Mouse (Mus musculus) adrenal gland, adult 2 months (tissue): Measurements from ENCODE around the gene Gprin3. TPM values are rescaled to one million over a fixed set of nuclear protein-coding genes. Genes with fewer than 3 reads are reported as not detected.

Experiments used
- DNase-seq: peaks from one replicate; pipeline ENCODE4 v3.0.0; 2021
- long read RNA-seq: library from polyadenylated mRNA; stranded (forward); transcript quantifications from one replicate; pipeline ENCODE4 v2.0.0, GENCODE M21; 2021
- polyA plus RNA-seq: library from polyadenylated mRNA; depleted of rRNA; stranded (reverse); fragments of >200 nt; gene quantifications from 2 replicates; pipeline ENCODE4 v1.2.3, GENCODE M21; 2012; rRNA removed
- total RNA-seq, 2 experiments: library from RNA; stranded (reverse); gene quantifications; 2 replicates each; pipeline ENCODE4 v1.2.3; 2021

Gprin3 gene
- total RNA-seq (1 to 10 TPM; 1.4 to 2.3 TPM), polyA plus RNA-seq (0.04 and 0.15 TPM in 2 replicates)
- long read RNA-seq = 0 reads

DNA sequence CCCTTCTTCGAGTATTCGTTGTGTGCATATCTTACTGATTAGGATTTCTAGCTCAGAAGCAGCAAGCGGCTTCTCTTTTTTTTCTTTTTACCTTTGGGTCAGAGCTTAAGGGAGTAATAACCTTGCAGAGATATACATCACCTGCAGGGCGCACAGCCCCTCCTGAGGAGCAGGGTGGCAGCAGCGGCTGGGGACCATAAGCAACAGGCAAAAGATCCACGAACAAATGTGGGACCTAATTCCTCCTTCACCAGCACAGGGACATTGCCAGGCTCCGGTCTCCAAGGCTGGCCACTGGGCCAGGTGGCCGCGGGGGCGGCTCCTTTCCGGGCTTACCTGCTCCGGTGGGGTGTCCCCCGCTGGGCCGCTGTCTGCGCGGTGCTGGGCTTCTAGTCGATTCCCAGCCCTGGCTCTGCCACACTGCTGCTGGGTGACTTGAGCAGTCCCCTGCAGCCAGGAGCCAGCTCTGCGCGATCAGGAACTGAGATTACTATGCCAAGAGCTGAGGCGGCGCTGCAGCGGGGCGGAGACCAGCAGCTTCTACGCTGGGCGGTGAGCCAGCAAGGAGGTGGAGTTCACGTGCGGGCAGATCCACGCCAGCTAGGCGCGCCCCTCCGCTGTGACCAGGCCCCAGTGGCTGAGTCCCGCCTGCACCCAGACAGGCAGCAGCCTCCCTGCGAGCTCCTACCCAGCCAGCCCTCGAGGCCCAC lies at the start of gene Gprin3:
Gene Gprin3 (minus strand): TSS at position 471 of the 710 bp plus-strand sequence.
- peak; percentile 91 for DNase-seq

DNA sequence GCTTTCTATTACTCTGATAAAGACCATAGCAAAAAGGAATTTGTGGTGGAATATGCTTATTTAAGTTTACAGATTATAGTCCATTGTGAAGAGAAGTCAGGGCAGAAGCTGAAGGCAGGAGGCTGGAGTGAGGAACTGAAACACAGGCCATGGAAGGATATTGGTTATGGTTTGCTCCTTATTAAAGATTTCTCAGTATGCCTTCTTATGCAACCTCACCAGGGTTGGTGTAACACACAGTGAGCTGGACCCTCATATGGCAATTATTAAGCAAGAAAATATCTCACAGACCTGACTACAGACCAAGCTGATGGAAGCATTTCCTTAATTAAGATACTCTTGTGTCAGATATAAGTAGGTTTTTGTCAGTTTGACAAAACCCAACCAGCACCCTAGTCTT lies 32.8 kb upstream of the Gprin3 start:
- no peak for DNase-seq

- DNase-seq = no peak
Observed at GRCm38 (mm10) chr6:59456116-59456515, 30.0 kb upstream of the Gprin3 start.

- DNase-seq = peak; percentile 45
Observed at GRCm38 (mm10) chr6:59451348-59451747, 25.3 kb upstream of the Gprin3 start.

- no peak for DNase-seq
Observed at GRCm38 (mm10) chr6:59445101-59445503, 19.0 kb upstream of the Gprin3 start.

- DNase-seq = no peak
Observed at GRCm38 (mm10) chr6:59435906-59436305, 9.8 kb upstream of the Gprin3 start.

DNA sequence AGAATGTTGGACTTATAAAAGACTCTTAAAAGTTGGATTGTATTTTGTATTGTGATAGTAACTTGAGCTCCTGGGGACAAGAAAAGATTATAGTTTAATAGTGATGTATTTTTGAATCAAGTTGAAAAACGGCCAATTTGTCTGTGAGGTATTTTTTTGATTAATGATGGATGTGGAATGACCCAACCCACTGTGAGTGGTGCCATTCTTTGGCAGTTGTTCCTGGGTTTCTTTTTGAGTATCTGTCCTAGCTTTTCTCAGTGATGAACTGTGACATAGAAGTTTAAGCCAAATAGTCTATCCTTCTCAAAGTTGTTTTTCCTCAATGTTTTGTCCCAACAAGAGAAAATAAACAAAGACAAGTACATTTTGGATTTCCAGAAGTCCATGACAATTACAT lies 7.0 kb upstream of the Gprin3 start:
- DNase-seq = no peak

GRCm38 (mm10) chr6:59426534-59426885 lies 416 bp upstream of the Gprin3 start:
- no peak for DNase-seq

- no peak for DNase-seq
Observed at GRCm38 (mm10) chr6:59424871-59425740, 988 bp downstream of the Gprin3 start.

DNA sequence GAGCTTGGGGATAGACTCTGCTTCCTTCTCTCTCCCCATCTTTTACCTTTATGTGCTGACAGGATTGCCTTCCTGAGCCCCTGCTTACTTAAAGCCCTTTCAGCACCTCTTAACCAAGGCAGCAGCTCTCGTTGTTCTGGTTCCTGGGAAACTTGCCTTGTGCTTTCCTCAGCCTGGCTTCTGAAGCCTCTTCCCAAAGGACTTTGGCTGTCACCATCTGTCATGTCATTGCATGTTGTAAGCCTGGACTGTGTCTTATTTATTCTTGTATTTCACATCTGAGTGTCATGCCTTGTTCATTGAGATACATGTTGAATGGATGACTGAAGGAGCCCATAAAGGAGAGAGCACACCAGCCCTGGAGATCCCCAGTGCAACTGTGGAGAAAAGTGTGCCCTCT lies 2.3 kb downstream of the Gprin3 start:
- no peak for DNase-seq

- no peak for DNase-seq
Observed at GRCm38 (mm10) chr6:59419264-59419663, 6.8 kb downstream of the Gprin3 start.

DNA sequence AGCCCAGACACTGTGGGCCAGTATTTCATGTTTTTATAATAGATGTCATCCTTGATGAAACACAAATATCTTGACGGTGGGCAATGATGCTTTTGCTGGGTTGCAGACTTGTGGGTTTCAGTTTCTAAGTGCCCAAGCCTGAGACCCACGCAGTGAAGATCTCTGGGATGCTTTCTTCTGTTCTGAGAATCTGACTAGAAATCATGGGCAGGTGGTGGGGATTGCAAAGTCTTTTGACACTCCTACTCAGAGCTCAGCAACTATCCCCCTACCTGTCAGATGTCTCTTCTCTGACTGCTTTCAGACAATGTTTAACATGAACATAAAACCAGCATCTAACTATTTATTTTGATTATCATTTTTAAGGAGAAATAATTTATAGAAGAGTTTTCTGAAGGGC lies 7.4 kb downstream of the Gprin3 start:
- DNase-seq = no peak

DNA sequence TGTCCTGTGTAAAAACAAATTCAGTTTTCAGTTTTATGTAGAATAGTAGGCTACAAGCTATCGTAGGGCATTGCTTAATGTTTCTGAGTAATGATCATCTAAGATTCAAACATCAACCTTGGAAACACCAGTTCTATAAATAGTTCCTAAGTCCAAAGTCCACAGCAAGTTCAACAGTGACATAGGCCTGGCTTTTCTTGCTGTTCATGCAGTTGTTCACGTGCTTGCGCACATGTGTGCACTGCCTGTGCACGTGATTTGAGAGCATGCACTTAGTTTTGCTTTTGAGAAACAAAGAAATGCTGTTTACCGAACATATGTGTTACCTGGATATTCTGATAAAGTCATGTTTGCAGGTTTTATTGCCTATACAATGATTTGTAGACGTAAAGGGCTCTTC lies 11.3 kb downstream of the Gprin3 start:
- DNase-seq = no peak

- no peak for DNase-seq
Observed at GRCm38 (mm10) chr6:59412417-59413346, 13.4 kb downstream of the Gprin3 start.

DNA sequence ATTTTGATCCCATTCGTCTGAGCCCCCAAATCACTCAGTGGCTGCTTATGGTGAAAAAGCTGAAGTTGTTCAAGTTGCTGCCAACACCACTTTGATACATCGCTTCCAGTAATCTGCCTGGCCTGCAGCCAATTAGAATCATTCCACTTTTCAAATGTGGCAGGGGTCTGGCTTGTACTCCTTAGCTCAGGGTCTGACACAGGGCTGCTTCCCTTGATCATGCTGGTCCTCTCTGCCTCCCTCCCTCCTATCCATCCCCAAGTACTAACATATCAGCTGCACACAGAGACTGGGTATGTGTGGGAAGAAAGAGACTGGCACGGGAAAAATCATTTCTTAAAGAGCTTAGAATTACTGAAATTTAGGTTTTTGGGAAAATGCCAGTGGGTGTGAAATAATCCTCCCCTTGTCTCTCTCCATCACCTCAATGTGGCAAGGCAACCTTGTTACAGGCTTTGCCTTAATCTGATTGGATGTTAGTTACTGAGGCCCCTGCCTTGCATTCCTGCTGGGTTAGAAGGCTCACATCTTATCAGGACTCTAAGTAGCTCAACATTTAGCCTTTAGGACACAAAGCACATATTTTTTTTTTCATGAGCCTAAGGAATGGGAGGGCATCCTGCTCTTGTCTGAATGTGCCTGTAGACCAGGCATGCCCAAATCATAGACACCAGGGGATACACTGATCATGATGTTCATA lies 16.9 kb downstream of the Gprin3 start:
- DNase-seq = no peak

- no peak for DNase-seq
Observed at GRCm38 (mm10) chr6:59407482-59407997, 18.6 kb downstream of the Gprin3 start.

DNA sequence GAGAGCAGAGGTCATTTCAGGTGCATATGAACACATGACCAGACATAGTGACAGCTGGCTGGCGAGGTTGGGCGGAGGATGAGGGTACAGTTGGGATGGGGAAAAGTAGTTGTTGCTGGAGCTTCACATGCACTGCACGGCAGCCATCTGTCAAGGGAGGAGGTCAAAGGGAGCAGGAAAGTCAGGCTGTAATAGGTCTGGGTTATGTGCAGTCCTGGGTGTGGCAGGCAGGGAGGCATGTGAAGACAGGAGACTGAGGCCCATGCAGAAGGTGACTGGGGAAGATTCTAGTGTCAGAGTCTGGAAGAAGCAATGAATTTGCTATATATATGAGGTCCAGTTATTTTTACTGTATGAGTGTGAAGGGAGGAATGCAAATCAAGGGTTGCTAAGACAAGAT lies 35.9 kb downstream of the Gprin3 start:
- DNase-seq = no peak

GRCm38 (mm10) chr6:59365300-59365699 lies 60.8 kb downstream of the Gprin3 start:
- DNase-seq = no peak

DNA sequence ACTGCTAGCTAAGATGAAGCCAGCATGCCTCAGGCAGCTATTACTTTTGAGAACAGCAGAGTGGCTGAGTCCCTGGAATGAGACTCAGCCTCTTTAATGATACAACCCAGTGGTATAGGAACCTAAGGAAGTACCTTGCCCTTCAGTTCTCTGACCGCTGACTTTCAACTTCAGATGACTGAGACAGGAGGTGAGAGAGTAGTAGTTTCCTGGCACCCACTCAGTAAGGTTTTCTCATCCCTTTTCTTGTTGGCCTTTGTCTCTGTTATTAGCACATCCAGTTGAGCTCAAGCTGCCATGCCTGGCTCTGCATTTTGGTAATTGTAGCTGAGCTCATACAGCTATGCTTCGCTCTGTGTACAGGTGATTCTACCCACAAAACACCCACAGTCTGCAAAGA lies 62.8 kb downstream of the Gprin3 start:
- no peak for DNase-seq

DNA sequence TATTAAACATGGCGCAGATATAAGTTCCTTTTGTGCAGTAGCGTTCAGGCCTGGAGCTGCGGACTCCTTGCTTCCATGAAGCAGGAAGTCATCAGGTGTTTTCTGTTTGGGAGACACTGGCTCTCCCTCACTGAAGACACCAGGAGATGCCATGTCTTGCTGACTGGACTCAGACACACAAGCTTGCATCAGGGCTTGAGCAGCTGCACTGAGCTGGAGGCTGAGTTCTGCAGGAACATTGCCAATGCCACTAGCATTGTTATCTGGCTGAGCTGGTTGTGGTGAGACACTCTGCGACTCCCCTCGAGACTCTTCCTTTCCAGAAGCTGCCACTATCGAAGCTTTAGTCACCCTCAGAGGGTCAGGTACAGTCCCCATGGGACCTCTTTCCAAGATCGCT lies 71.2 kb downstream of the Gprin3 start:
- no peak for DNase-seq

- DNase-seq = no peak
Observed at GRCm38 (mm10) chr6:59351108-59351789, 74.8 kb downstream of the Gprin3 start.
